Mouse (Mus musculus) frontal cortex, postnatal 10 days (tissue): ENCODE data around the gene Rbm3.

Experiments used
- DNase-seq, 2 experiments: peaks; one replicate each; pipeline ENCODE4 v3.0.0; 2022; ENCODE audit warnings: low spot score in 2 of 2, mixed read lengths in 1 of 2

The Rbm3 gene

DNA sequence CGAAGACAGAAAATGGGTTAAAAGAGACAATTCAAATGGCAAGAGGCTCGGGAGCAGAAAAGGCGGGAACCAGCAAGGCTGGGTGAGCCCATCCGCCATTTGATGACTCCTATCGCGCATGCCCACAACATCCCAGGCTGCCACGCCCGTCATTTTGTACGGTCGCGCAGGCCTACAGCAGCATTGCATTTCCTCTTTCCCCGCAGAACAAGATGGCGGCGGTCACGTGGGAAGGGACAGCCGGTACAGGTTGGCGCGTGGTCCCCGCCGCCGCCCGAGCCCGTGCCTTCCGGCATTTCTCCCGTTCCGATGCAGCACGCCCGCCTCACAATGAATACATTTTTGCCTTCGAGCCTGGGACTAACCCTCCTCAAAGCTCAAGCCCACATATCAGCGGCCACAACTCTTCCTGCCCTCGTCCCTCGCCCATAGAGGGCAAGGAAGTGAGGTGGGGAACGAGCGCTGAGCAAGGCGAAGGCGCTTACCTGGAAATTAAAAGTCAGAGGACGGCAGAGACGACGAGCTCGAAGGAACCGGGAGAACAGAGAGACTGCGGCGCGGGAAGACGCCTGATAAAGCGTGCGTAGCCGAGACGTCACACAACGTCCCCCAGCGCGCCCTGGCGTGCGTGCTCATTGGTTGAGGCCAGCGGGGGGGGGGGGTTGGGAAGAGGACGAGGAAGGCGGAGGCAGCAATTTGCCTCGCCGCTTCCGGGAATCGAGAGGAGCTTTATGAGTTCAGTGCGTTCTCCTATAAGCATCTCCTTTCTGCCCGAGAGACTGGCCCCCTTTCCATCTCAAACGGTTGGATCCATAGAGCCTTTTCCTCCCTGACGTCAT is at the start of gene Rbm3:
Gene Rbm3 (minus strand): TSS at position 728 of the 839 bp plus-strand sequence.
- peak; percentile 80 to 84 for DNase-seq

DNA sequence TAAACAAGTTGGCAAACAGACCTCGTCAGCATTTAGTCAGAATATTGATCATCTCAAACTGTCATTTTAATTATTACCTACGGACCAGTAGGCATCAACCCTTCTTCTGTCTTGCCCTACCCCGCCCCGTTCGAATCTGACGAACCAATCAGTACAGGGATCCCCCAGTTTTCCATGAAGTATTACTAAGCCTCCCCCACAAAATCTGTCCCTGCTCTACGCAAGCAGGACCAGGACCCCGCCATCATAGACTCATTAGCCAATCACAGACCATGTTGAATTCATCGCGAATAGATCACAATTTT is 47.7 kb upstream of the Rbm3 start, which contains the start of gene Ebp:
Gene Ebp (minus strand): TSS at position 94 of the 305 bp plus-strand sequence.
- DNase-seq: peak; percentile 31 to 33

DNA sequence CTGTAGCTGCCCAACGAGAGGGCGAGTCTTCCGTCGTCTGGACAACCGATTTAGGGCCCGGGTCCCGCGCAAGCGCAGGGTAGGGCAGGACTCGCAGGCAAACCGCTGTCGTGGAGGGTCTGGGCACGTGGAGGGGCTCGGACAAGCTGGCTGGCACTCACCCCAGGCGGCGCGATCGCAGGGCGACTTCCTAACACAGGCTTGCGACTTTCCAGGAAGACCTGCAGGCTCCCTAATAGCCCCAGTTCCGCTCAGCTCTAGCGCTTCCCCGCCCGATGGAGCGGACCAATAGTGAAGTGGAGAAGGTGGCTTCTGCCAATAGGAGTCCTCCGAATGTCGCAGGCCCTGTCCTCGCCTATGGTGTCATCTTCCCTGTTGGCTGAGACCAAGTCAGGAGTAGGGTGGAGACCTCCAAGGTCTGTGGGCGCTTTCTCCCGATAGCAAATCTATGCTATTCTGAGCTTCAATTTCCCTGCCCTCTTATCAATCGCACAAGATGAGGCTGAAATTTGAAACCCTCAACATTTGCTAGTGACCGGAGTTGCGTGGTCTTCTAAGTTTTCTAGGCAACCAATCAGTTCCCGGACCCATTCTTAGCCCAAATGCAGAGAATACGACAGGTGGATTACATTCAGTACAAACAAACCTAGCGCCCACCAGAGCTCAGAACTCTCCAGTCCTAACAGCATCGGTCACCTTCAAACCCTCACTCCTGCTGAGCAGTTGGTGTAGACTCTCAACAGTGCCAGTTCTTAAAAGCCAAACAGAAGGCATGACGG is 47.1 kb upstream of the Rbm3 start:
- peak; percentile 69 to 75 for DNase-seq

DNA sequence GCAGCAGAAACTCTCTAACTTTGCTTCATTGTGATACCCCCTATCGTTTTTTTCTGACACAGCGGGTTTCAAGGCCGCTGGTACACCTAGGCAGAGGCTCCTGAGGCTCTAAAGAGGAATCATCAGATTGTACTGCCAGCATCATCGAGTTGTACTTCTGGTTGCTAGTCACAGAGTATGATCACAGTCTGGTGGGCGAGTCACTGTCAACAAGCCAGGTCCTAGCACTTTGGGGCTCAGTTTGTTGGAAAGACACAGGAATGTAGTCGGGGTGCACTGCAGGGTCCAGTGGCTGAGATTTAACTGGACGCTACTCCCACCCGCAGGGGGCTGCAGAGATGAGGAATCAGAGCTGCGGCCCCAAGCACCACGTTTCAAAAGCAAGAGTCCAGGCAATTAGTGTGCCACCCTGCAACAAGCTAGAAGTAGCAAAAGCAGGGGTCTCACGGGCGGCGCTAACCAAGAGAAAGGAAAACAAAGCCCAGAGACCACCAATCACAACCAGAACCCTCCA is 46.5 kb upstream of the Rbm3 start:
- no peak for DNase-seq

DNA sequence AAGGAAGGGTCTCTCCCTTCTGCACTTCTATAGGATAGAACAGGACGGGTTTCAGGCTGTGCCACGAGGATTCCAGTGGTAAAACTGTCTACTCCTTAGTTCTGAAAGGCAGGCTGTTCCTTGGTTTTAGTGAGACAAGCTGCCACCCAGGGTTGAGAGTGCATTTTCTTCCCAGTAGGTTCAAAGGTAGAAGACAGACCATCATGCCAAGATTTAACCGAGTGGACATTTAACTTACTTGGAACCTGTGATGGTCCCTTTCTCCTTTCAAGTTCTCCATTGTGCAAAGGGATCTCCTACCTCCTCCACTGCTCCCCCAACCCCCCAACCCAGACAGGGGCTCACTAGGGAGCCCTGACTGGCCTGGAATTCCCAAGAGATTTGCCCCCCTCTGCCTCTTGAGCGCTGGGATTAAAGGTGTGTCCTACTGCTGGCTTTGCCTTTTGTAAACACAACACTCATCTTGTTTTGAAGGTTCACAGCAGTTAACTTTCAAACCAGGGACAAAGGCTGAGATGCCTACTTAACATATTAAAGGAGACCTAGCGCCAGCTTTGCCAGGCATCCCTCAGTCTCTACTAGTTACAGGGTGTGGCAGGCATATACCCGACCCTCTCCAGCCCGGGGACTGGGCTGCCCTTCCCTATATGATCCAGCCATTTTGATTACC is 37.3 kb upstream of the Rbm3 start:
- DNase-seq: no peak

DNA sequence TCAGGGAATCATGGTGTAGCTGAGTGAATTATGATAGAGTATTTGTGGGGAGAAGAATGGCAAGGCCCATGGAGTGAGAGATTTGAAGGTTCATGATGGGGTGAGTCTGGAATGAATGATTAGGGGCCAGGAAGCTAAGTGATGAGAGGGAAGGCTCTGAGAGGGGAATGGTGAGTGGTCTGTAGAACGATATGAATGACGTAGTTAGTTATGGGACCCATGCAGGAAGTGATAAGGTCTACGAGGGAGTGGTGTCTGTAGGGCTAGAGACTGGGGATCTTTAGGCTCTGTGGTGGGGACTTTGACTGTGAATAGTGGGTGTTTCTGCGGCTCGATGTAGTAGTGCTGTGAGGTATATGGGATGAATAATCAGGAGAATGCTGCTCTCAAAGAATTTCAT is 34.0 kb upstream of the Rbm3 start:
- DNase-seq: no peak

DNA sequence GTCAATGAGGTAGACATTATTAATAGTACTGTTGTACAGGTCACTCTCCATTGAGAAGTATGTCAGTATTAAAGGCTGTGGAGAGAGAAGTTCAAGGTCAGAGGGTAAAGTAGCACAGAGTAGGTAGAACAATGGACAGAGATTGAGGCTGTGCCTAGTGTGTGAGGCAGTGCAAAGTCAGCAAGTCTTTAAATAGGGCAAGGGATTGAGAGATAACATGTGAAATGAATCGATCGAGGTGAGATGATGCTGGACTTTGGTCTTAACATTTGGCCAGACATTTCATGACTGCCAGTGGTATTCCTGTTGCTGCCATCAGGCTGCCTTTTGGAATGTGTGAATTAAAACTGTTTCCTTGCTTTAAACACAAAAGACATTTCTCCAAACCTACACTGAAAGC is 33.2 kb upstream of the Rbm3 start:
- no peak for DNase-seq

DNA sequence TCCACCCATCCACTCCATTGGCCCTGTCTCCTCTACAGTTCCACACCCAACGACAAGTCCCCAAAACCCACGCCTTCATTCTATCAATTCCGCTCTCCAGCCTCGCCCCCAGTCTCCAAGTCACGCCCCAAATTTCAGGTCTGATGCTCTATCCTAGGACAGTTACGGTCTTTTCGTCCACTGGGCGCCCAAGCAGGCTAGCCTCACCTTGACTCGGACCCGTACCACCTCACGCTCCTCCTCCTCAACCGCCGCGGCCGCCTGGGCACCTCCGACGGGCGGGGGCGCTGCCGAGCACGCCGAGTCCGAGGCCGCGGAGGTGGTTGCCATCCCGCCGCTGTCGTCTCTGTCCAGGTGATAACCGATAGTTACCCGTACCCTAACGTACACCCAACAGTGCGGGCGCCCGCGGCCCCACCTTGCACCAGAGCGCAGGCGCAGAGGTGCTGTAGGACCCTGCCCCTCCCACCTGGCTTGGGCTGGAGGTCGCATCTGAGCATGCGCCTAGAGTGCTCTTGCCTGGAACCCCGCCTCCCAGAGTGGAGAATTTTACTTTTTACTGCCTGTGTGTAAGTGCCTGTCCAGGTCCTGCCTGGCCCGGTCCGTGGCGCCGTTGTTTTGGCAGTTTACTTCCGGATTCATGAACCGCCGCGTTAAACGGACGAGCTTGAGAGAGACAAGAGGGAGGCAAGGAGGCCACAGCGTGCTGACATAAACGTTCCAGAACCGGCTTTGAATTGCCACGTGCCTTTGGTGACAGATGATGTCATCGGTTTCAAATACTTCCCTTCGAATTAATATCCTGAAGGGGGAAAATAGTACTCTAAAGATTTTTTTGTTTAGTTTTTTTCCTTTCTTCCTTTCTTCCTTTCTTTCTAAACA is 30.1 kb upstream of the Rbm3 start, which contains the start of gene Tbc1d25:
Gene Tbc1d25 (minus strand): TSS at position 678 of the 882 bp plus-strand sequence.
- peak; percentile 69 to 77 for DNase-seq

DNA sequence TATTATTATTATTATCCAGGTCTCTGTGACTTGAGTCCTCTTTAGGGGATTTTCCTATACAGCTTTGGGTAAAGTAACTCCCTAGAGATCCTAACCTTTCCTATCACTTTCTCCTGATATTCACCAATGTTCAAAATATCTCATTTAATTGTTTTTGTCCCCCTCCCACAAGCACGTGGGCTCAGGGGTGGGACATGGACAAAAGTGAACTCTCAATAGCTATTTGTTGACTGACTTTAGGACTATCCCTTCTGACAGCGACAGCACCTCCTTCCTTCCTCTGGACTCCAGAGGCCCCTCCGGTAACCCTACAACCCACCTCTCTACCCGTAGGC is 29.5 kb upstream of the Rbm3 start:
- DNase-seq: no peak

DNA sequence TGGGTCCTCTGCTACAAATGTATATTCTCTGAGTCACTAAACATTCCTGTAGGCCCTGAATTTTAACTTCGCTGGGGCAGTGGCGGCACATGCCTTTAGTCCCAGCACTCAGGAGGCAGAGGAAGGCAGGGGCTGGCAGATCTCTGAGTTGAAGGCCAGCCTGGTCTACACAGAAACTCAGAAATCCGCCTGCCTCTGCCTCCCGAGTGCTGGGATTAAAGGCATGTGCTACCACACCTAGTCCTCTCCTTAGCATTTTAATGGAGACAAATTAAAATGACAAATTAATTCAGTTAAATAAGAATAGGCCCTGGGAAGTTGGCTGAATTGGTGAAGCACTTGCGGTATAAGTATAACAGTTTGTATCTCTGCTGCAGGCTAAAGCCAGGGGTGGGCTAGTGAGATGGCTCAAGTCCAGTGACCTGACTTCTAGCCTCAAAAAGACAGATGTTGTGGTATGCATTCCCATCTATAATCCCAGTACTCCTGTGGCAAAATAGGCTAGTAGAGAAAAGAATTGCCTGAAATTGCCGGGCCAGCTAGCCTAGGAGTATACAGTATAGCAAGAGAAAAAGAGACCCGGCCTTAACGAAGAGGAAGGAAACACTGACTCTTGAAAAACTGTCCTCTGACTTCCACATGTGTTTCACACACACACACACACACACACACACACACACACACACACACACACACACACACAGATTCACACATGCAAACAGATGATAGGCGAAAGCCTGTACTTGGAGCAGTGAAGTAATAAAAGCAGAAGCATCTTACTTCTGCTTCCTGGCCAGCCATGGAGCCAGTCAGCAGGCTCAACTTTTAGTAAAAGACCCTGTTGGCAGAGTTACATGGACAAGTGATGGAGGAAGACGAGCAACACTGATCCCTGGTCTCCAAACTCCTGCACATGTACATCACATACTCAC is 22.3 kb upstream of the Rbm3 start:
- no peak for DNase-seq

DNA sequence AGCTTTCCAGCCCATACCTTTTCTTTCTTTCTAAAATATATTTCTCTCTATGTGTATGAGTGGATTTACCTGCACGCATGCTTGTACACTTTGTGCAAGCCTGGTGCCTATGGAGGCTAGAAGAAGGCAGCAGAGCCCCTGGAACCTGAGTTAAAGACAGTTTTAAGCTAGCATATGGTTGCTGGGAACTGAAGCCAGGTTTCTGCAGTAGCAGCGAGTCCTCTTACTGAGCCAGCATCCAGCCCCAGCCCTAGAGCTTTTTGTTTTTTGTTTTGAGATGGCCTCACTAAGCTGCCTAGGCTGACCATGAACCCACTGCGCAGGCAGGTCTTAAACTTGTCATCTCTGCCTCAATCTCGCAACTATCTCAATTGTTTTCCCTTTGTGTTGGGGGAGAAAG is 18.8 kb upstream of the Rbm3 start:
- DNase-seq: no peak

DNA sequence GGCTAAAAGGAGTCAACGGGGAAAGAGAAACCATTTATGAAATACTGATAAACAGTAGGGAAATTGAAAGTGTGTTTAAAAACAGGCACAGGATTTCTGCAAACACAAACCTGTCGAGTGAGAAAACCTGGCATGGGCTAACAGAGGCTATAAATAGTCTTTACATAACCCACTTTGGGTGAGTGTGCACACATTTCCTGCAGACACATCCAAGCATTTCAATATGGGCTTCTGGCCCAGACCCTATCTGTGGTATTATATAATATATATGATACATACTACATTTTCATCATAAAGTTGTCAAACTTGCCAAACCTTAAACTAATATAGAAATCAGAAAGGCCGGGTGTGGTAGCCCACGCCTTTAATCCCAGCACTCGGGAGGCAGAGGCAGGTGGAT is 17.4 kb upstream of the Rbm3 start:
- no peak for DNase-seq

DNA sequence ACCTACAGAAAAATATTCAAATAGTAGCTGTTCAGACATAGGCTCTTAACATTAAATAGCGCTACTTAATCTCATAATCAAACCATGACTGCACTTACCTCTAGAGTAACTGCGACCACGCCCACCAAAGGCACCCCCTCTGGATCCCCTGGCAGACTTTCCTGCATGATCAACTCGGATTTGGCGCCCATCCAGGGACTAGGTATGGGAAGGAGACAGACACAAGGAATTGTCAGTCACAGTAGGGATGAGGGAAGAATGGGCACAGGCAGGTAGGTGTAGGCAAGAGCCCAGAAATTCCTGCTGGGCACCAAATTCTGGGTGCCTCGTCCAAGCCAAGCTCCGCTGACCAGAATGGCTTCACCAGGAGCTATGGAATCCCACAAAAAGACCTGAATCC is 1.9 kb downstream of the Rbm3 start:
- DNase-seq: no peak

DNA sequence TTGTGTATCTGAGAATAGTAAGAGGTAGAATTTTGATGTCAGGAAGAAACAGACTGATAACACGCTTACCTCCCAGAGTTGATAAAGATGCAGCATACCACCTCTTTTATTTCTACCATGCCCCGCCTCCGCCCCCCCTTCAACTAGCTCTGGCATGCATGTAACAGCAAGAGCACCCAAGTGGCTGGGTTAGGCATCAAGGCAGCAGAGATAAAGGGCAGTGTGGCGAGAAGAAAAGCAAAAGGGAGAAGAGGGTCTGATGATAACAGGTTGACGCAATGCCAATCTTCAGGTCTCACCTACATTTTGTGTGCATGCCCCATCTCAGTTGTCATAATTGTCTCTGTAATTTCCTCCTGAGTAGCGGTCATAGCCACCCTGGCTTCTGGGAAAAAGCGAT is 2.7 kb downstream of the Rbm3 start:
- no peak for DNase-seq

DNA sequence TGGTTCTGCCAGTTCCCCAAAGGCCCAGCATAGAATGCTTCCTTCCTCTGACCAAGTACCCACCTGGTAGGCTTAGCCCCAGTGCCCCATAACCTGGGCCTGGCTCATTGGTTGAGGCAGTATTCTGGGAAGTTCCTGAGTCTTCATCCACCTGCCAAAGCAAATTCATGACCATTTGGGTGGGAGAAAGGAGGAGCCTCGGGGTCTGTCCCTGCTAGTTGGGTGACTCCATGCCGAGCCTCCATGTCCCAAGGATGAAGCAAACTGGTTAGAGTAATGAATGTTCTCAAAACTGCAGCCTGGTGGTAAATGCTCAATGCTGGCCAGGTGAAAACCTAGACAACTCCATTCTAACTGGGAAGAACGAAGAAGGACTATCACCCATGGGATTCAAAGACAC is 4.6 kb downstream of the Rbm3 start:
- no peak for DNase-seq

DNA sequence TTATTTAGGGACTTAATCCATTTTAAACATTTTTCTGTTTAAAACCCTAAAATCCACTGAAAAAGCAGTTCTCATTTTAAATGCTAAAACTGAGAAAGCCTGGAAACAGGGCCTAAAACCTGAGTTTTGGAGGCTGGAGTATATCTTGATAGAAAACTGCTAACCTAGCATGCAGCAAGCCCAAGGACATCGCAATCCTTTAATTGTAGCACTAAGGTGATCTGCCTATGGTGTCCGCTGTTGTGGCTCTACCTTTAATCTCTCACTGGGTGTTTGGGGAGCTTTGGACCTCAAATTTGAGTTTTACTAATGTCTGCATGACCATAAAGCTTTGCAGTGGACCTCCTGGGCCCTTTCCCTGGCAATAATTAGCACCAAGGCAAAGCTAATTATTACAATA is 5.2 kb downstream of the Rbm3 start:
- DNase-seq: no peak

DNA sequence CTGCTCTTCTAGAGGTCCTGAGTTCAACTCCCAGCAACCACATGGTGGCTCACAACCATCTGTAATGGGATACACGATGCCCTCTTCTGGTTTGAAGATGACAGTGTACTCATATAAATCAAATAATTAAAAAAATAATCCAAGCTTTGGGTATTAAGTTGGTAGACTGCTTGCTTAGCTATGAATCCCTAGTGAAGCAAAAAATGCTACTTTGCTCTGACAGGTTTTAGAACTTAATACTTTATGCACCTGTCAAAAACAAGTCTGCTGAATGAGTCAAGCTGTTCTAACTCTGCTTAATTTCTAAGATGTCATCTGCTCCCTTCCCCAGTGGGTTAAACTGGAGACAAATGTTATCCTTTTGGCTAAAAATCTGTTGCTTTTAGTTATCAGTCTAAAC is 6.2 kb downstream of the Rbm3 start:
- no peak for DNase-seq

DNA sequence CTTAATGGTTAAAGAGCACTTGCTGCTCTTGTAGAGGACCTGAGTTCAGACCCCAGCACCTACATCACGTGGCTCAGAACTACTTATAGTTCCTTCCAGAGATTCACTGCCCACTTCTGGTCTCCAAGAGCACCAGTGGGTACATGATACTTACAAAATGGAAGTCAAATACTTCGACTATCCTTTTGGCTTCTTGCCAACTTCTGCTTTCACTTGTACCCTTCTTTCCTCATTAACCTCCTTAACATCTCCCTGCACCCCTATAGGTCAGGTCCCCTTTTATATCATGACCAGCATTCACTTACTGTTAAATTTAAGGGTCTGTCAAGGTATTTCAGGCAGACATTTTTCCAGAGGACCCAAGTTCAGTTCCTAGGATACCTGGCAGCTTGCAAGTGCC is 9.8 kb downstream of the Rbm3 start:
- DNase-seq: no peak

DNA sequence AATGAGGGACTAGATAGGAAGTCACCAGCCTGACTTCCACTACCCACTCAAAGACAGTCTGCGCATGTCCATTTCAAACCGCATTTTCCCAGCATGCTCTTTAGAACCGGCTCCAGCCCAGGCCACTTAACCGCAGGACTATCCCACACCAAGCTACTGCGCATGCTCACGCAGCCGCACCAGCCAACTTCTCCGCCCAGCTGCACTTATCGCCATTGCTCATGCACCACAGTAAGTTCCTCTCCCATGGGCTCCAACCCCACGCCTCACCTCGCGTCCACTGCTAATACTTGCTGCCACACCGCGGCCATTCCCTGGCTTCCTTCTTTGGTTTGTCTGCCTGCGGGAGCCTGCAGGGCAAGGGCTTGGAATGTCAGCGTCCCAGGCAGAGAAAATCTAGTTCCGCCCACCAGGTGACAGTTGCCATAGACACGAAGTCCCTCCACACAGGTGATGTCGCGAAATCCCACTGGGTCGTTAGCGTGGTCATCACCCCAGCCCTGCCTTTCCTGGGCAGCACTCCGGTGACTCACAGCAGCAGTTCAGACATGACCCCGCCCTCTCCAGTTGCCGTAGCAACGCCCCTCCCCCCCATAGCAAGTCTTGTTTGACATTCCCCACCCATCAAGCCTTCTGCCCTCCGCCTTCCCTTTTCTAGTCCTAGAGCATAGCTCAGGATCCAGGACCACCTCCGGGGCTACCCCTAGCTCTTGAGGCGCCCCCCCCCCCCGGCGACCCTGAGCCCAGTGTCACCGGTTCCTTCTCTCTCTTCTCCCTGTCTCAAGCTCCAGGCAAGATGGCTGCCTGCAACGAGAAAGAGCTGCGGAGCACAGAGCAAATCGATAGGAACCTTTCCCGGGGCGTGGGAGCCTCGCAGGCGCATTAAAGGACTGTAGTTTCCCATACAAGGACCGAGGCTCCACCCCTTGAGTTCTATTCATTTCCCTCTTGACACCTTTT is 13.4 kb downstream of the Rbm3 start, which contains the start of gene Wdr13:
Gene Wdr13 (minus strand): TSS at position 876 of the 960 bp plus-strand sequence.
- DNase-seq: peak; percentile 86 to 88
